Mouse (Mus musculus) cerebellum, adult (tissue): Measurements from ENCODE around the gene Snai1.

ENCODE experiments used
- ATAC-seq: cut with Nextera tagmentation; 2 replicates; pipeline ENCODE4 v1.9.2; 2017; ENCODE audit warnings: mild to moderate bottlenecking, moderate library complexity, mixed read lengths; ENCODE audit not compliant: insufficient number of reproducible peaks, low FRiP score, low TSS enrichment

The Snai1 gene

GRCm38 (mm10) chr2:167547444-167547843, 9.4 kb downstream of the Snai1 start:
- ATAC-seq = no peak

- ATAC-seq = no peak
Observed at GRCm38 (mm10) chr2:167548961-167549360, 11.0 kb downstream of the Snai1 start.

DNA sequence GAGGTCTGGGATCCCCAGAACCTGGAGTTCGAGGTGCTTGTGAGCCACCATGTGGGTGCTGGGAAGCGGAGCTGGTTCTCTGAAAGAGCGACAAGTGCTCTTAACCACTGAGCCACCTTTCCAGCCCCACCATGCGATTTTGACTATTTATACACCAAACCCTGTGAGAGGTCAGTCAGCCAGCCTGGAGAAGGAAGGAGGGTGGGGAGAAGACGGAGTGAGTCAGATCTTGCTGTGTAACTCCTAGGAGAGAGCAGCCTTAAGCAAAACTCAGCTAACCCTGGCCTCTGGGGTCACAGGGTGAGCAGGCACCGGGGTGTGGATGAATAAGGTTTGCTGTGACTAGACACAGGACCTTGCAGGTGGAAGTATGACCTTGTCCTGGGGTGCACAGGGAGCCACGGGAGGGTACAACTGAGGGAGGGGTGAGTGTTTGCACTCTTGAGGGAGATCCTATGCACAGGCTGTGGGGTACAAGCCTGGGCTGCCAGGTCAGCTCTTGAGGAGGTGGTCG, 12.4 kb downstream of the Snai1 start:
- ATAC-seq = no peak

- ATAC-seq = no peak
Observed at GRCm38 (mm10) chr2:167551342-167551920, 13.4 kb downstream of the Snai1 start.

DNA sequence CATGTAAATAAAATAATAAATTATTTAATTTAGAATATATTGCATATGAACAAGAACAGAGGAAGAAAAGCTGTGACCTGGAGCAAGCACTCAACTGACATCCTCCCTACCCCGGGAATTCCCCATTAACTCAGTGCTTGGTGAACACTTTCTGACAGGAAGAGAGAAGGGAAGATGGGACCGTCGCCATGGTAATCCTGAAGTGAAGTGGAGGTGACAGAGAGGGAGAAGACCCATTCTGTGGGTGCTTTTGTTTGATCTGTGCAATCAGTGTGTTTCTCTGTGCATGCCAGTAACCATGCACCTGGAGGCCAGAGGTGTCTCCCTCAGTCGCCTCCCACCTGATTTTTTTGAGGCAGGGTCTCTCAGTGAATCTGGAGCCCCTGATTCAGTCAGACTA, 14.3 kb downstream of the Snai1 start:
- no peak for ATAC-seq

DNA sequence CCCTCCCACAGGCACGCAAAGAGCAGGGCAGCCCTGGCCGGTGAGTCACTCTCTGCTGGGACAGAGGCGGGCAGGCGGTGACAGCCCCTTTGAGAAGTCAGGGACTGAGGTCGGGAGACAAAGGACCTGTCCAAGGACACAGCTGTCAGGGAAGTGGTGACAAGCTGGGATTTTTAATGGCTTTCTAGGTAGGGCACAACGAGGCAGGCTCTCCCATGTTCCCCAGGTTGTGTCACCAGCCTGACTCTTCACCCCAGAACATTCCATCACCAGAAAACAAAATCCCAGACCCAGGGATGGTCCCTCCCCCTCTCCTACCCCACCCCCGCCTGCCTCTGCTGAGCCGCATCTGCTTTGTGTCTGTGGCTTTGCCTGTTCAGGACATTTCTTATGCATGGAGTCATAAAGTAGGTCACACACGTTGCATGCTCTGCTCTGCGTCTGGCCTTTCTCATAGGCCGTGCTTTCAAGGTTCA, 15.0 kb downstream of the Snai1 start:
- ATAC-seq = no peak

DNA sequence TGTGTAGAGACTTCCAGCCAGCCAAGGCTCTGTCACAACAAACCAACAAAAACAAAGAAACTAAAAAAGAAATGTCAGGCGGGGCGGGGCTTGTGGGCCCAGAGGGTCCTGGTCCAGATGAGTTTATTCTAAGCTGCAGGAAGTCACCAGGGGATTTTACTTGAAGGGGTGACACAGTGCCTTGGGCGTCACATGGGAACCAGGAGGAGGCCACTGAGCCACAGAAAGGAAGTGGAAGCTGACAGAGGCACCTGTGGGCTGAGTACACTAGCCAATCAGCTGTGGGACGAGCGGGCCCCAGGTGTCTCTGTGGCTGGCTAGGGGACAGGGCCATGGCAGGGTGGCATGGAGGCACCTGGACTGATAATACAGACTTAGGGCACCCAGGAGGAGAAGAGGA, 17.8 kb downstream of the Snai1 start:
- ATAC-seq = no peak

GRCm38 (mm10) chr2:167559413-167559812, 21.4 kb downstream of the Snai1 start:
- no peak for ATAC-seq

DNA sequence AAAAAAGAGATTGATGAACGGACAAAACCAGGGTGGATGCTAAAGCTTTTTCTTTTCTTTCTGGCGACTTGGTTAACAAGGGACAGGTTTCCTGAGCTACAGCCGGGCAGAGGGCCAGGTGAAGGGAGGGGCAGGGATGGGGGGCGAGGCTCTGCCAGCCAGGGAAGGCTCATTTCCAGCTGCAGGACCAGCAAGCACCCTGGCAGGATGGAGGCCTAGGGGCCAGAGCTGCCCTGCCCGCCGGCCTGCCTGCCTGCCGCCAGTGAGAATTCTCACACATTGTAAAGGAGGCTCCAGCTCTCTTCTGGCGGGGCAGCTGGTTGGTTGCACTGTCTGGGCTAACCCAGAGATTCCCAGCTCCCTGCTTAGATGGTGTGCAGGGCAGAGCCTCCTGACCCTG, 24.1 kb downstream of the Snai1 start:
- ATAC-seq = no peak

GRCm38 (mm10) chr2:167563035-167563434, 25.0 kb downstream of the Snai1 start:
- ATAC-seq = no peak

DNA sequence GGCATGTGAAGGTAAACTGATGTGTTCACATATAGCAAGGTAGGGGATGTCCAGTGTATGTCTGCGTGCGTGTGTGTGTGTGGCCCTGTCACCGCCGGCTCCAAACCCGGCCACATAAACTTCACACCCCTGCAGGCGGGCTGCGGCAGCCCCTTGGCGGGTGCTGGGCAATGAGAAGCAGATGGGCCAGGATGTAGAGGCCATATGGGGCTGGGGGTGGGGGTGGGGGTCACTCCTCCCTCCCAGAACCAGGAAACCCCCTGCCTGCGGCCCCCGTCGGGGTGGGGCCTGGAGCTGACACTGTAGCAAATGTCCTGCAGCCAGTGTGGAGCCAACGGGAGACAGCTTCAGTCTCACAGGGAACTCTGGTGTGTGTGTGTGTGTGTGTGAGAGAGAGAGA, 25.7 kb downstream of the Snai1 start:
- ATAC-seq = no peak

- ATAC-seq = no peak
Observed at GRCm38 (mm10) chr2:167564551-167565311, 26.7 kb downstream of the Snai1 start.

GRCm38 (mm10) chr2:167565312-167565656, 27.3 kb downstream of the Snai1 start:
- no peak for ATAC-seq

- ATAC-seq = no peak
Observed at GRCm38 (mm10) chr2:167565682-167566081, 27.7 kb downstream of the Snai1 start.

DNA sequence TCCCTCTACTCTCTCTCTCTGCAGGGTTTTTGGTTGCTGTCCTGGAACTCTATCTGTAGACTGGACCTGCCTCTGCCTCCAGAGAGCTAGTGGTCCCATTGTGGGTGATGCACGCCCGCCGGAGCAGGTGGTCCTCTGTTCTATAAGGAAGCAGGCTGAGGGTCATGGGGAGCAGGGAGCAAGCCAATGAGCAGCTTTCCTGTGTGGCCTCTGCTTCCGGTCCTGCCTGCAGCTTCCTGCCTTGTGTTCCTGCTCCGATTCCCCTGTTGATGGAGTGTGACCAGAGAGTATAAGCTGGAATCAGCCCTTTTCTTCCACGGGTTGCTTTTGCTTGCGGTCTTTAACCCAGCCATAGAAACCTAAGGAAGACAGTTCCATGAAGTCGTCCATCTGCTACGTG, 30.1 kb downstream of the Snai1 start:
- no peak for ATAC-seq

DNA sequence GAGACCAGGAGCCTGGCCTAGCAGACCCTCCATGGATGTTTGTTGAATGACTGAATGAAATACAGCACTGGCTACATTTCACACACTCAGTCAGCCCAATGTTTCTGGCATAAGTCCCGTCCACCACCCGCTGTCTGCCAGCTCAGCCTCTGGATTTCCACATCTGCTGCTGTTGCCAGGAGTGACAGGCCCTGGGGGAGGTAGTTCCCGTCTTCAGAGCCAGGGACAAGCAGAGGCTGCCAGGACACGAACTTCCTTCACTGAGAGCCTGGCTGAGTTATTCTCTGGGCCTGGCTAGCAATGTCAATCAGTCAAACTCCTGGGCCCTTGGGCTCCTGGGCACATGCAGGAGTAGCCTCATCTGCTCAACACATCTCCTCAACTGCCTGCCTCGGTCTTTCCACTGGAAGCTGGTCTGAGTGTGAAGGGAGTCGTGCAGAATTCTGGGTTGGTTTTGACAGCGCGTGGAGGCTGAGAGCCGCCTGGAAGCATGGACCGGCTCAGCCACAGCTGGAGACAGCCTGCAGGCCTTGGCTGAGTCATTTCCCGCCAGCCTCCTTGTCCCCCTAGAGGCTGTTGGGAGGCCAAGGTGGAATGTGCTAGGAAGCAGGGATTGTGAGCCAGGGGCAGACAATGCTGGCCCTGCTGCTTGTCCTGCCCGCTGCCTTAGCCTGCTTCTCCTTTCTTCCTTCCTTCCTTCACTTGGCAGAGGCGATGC, 32.1 kb downstream of the Snai1 start:
- no peak for ATAC-seq

DNA sequence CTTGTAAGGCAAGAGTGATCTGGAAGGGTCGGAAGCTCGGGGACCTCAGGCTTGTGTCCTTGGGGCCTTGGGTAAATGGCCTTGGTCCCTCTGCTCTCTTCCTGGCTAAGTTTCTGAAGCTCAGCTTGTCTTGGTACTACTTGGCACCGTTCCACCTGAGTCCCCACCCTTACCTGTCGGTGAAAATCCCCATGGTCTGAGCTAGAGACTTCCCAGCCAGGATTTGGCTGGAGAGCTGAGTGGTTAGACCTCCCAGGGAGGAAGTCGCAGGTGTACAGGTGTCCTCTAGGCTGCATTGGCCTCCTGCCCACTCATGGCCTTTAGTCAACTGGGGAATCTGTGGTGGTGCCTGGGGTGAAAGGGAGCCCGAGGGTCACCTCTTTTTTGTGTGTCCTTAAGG, 32.8 kb downstream of the Snai1 start:
- no peak for ATAC-seq

DNA sequence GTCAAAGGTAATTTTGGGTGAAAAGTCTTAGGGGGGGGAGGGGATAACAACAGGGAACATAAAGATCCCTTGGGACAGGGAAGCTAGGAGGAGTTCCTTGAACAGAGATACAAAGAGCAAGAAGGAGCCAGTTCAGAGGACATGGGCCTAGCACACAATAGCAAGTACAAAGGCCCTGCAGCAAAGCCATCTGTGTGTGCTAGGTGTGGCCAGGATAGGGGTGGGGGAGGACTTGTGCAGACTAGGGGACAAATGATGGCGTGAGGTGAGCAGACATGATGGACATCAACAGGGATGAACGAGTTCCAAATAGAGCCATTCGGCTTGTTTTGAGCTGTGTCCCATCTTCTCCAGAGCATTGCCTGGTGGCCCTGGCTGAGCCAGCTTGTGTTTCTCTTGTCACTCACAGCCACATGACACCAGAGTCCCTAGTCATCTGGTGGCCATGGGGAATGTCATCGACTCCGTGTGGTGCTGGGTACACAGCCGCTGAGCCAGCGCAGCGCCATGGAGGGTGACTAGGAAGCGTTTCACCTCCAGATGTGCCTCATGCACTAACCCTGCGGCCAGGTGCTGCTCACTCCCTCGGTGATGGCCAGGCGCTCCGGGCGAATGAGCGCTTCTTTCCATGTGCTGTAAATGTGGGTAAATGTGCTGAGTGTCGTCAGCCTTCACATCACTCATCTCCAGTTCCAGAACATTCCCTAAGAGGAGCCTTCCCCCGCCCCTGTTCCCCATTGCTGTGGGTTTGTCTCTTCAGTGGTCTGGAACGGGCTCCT, 33.6 kb downstream of the Snai1 start:
- no peak for ATAC-seq

DNA sequence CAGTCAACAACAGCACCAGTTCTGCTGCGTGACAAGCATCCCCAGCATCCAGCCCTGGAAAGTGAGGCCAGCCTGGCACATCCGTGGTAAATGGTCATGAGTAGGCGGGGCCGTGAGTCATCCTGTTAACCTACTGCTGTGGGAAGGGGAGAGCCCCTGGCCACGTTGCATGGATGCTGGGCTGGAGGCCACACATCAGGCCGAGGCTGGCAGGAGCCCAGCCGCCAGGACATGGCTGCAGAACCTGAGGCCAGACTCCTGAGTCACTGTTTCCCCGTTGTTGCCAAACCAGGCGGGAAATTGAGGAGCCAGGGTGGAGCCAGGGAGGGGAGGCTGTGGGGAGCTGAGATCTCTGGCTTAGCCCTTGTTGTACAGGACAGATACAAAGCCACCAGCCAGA, 36.8 kb downstream of the Snai1 start:
- ATAC-seq = no peak

GRCm38 (mm10) chr2:167575581-167575980, 37.6 kb downstream of the Snai1 start:
- no peak for ATAC-seq
